Mouse (Mus musculus): ENCODE results near the gene Tmem108. TPM values are rescaled to one million over a fixed set of nuclear protein-coding genes. Genes with fewer than 3 reads are reported as not detected.

Tmem108 gene
- total and polyA plus RNA-seq, 3 experiments: 4.6 to 9.1 (median 4.7) TPM

DNA sequence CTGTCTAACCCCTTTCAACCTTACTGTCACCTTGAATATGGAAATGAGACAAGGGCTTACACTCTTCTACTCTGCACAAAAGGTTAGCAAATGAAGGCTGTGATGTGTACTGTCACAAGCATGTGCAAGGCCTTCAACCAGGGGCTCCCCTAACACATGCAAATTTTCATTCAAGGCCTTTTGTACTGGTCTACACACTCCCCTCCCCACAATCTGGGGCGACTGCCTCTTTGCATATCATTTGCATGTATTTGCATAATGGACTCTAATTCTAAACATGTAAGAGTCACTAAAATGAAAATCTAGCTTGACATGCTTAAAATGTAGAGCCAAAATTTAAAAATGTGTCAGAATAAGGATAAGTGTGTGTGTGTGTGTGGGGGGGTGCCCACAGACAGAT is 257.0 kb downstream of the Tmem108 start:
- Histone ChIP-seq H3K27ac (no peak overlapping the region), H3K4me1 (ENCODE audit: control insufficient read depth, insufficient read depth, low read length) (no peaks in the 10 kb centered on the region), H3K79me2 (replicated peaks; ENCODE audit: control insufficient read depth, insufficient read depth, low read length) (no peaks in the 10 kb centered on the region), H3K36me3 (ENCODE audit: control insufficient read depth, insufficient read depth, low read length) (no peaks in the 10 kb centered on the region), H3K9ac (ENCODE audit: low read depth, low read length) (no peak overlapping the region), H3K4me3 (no peak overlapping the region), H3K27me3 (ENCODE audit: control insufficient read depth, insufficient read depth, low read length) (no peaks in the 10 kb centered on the region)
- intact Hi-C loops (cut with DNase I): no loop called here
- TF ChIP-seq CTCF (IDR thresholded peaks at IDR 0.05) (no peak), POLR2A (IDR thresholded peaks at IDR 0.05; ENCODE audit: insufficient read depth, low read depth, low read length) (no peak), EP300 (IDR thresholded peaks at IDR 0.05; ENCODE audit: insufficient read depth, low read depth, low read length) (no peak)
- DNase-seq: no peak
- WGBS: 97% methylated on average over 1 of the region's 1 CpGs

DNA sequence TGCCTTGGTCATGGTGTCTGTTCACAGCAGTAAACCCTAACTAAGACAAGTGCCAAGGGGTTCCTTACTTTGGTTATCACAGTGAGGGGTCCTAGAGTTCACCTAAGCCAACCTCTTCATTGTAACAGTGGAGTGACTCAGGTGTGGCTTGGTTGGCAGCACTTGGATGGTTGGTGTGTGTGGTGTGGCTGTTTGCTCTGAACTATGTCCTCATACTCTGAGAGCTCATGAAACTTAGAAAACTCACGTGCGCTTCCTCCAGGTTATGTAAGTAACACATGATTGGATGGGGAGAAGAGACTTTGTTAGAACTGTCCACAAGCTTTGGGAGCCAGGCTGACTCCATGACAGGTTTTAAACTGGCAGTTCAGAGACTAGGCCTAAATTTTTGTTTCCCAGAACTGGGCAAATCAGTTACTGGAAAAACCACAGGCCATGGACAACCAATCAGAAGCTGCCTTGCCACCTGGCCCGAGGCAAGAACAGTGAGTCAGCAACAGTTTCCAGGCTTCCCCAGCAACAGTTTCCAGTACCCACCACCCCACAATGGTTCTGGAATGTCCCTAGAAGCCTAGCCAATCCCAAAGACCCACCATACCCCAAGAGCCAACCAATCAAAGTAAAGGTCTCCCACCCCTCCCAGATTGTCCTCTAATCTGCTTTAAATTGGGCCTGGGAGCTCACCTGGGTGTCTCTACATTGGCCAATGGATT is 257.9 kb downstream of the Tmem108 start:
- no peak overlapping the region for H3K4me3 ChIP-seq
- no peak overlapping the region for H3K27ac ChIP-seq
- 88% methylated on average over 3 of the region's 3 CpGs for WGBS
- DNase-seq: no peak
- intact Hi-C loops (cut with DNase I): no loop called here
- TF ChIP-seq POLR2A (IDR thresholded peaks at IDR 0.05; ENCODE audit: insufficient read depth, low read depth, low read length) (no peak), CTCF (IDR thresholded peaks at IDR 0.05) (no peak), EP300 (IDR thresholded peaks at IDR 0.05; ENCODE audit: insufficient read depth, low read depth, low read length) (no peak)
- H3K79me2 ChIP-seq (replicated peaks; ENCODE audit: control insufficient read depth, insufficient read depth, low read length): no peaks in the 10 kb centered on the region
- H3K9ac ChIP-seq (ENCODE audit: low read depth, low read length): no peak overlapping the region
- H3K4me1 ChIP-seq (ENCODE audit: control insufficient read depth, insufficient read depth, low read length): no peaks in the 10 kb centered on the region
- H3K27me3 ChIP-seq (ENCODE audit: control insufficient read depth, insufficient read depth, low read length): no peaks in the 10 kb centered on the region
- no peaks in the 10 kb centered on the region for H3K36me3 ChIP-seq (ENCODE audit: control insufficient read depth, insufficient read depth, low read length)

DNA sequence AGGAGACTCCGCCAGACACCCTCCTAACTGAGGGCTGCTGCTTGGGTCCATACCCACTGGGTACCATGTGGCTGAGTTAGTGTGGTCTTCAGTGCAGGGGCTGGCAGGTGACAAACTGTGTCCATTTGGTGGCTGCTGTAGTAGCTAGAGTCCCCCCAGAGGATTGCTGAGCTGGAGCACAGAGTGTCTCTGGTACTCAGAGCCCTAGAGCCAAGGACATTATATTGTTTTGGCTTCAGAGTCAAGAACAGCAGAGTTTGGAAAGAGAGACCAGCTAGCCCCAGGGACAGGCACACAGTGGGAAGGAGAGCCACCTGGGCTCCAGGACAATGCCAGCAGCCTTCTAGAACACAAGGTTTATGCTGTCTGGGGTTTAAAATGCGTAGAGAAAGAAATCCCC is 259.0 kb downstream of the Tmem108 start:
- no peak overlapping the region for H3K27ac ChIP-seq
- no peak for DNase-seq
- no peaks in the 10 kb centered on the region for H3K36me3 ChIP-seq (ENCODE audit: control insufficient read depth, insufficient read depth, low read length)
- H3K4me1 ChIP-seq (ENCODE audit: control insufficient read depth, insufficient read depth, low read length): no peaks in the 10 kb centered on the region
- H3K4me3 ChIP-seq: no peak overlapping the region
- H3K27me3 ChIP-seq (ENCODE audit: control insufficient read depth, insufficient read depth, low read length): no peaks in the 10 kb centered on the region
- intact Hi-C loops (cut with DNase I): no loop called here
- no peak for TF ChIP-seq EP300 (IDR thresholded peaks at IDR 0.05; ENCODE audit: insufficient read depth, low read depth, low read length)
- H3K9ac ChIP-seq (ENCODE audit: low read depth, low read length): no peak overlapping the region
- WGBS: 93% methylated on average over 2 of the region's 2 CpGs
- no peaks in the 10 kb centered on the region for H3K79me2 ChIP-seq (replicated peaks; ENCODE audit: control insufficient read depth, insufficient read depth, low read length)

DNA sequence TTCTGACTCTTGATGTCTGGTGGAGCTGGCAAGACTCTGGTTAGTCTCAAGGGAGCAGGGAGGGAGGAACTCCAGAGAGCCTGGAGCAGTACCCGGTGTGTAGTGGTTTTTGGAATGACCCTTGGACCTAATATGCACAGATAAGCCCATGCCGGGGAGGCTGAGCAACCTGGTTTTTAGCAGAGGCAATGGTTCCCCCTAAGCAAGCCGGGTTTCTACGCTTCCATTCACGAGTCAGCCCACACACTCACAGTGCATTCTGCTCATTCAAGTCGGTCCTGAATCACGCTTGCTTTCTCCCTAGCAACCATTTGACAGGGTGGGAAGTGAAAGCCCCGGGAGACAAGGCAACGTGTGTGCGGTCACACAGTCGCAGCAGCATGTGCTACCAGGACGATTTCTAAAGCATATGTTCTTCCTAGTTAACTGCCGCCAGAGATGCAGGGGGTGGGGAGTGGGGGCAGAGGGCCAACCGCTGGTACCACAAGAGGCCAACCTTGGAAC is 259.7 kb downstream of the Tmem108 start:
- TF ChIP-seq EP300 (IDR thresholded peaks at IDR 0.05; ENCODE audit: insufficient read depth, low read depth, low read length) (no peak), POLR2A (IDR thresholded peaks at IDR 0.05; ENCODE audit: insufficient read depth, low read depth, low read length) (no peak), CTCF (IDR thresholded peaks at IDR 0.05) (no peak)
- no peaks in the 10 kb centered on the region for H3K4me1 ChIP-seq (ENCODE audit: control insufficient read depth, insufficient read depth, low read length)
- no peak overlapping the region for H3K9ac ChIP-seq (ENCODE audit: low read depth, low read length)
- intact Hi-C loops (cut with DNase I): no loop called here
- no peak overlapping the region for H3K4me3 ChIP-seq
- 25% methylated on average over 14 of the region's 14 CpGs for WGBS
- DNase-seq: no peak
- no peaks in the 10 kb centered on the region for H3K36me3 ChIP-seq (ENCODE audit: control insufficient read depth, insufficient read depth, low read length)
- H3K27me3 ChIP-seq (ENCODE audit: control insufficient read depth, insufficient read depth, low read length): no peaks in the 10 kb centered on the region
- H3K27ac ChIP-seq: no peak overlapping the region
- no peaks in the 10 kb centered on the region for H3K79me2 ChIP-seq (replicated peaks; ENCODE audit: control insufficient read depth, insufficient read depth, low read length)

DNA sequence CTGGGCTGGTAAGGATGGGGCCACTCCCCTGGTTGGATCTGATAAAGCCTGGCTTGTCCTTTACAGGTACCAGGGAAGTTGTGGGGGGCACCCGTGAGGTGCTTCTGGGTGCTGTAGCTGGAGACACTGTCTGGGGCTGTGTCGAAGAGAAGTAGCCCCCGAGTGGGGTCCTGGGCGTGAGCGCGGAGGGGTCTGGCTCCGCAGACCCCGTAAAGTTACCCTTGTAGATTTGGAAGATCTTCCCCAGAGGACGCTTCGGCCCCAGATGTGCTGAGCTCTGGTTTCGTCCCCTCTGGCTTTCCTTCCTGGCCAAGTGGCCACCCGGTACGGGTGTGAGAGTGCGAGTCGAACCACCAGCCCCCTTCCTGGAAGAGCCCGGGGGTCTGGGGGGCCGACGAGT is 262.3 kb downstream of the Tmem108 start:
- no peak for DNase-seq
- Histone ChIP-seq H3K4me1 (ENCODE audit: control insufficient read depth, insufficient read depth, low read length) (peaks cover 2% of the 10 kb centered on the region), H3K27me3 (ENCODE audit: control insufficient read depth, insufficient read depth, low read length) (no peaks in the 10 kb centered on the region), H3K9ac (ENCODE audit: low read depth, low read length) (no peak overlapping the region), H3K27ac (no peak overlapping the region), H3K79me2 (replicated peaks; ENCODE audit: control insufficient read depth, insufficient read depth, low read length) (no peaks in the 10 kb centered on the region), H3K4me3 (no peak overlapping the region), H3K36me3 (ENCODE audit: control insufficient read depth, insufficient read depth, low read length) (no peaks in the 10 kb centered on the region)
- TF ChIP-seq EP300 (IDR thresholded peaks at IDR 0.05; ENCODE audit: insufficient read depth, low read depth, low read length) (no peak), CTCF (IDR thresholded peaks at IDR 0.05) (no peak), POLR2A (IDR thresholded peaks at IDR 0.05; ENCODE audit: insufficient read depth, low read depth, low read length) (no peak)
- intact Hi-C loops (cut with DNase I): no loop called here
- WGBS: 87% methylated on average over 18 of the region's 18 CpGs

DNA sequence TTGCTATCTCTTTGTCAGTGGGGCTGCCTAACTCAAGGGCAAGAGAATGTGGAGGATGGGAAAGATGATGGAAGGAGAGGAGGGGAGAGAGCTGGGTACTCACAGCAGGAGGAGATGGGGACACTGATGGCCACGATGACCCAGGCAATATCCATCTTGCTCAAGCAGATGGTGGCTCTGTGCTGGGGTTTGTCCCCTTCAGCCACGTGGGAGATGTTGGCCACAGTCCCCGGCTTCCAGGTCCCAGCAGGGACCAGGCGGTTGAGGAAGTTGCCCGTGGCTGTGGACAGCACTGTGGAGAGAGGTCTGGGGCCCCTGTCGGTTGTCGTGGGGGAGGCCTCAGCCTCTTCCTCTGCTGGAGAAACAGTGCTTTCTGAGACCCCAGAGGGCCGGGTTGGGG is 262.9 kb downstream of the Tmem108 start:
- 65% methylated on average over 8 of the region's 8 CpGs for WGBS
- no peaks in the 10 kb centered on the region for H3K27me3 ChIP-seq (ENCODE audit: control insufficient read depth, insufficient read depth, low read length)
- no peaks in the 10 kb centered on the region for H3K79me2 ChIP-seq (replicated peaks; ENCODE audit: control insufficient read depth, insufficient read depth, low read length)
- no peaks in the 10 kb centered on the region for H3K36me3 ChIP-seq (ENCODE audit: control insufficient read depth, insufficient read depth, low read length)
- H3K27ac ChIP-seq: no peak overlapping the region
- intact Hi-C loops (cut with DNase I): no loop called here
- DNase-seq: no peak
- no peak for TF ChIP-seq POLR2A (IDR thresholded peaks at IDR 0.05; ENCODE audit: insufficient read depth, low read depth, low read length)
- TF ChIP-seq EP300 (IDR thresholded peaks at IDR 0.05; ENCODE audit: insufficient read depth, low read depth, low read length): no peak
- no peak overlapping the region for H3K4me3 ChIP-seq
- peaks cover 2% of the 10 kb centered on the region for H3K4me1 ChIP-seq (ENCODE audit: control insufficient read depth, insufficient read depth, low read length)
- no peak overlapping the region for H3K9ac ChIP-seq (ENCODE audit: low read depth, low read length)
